Mouse (Mus musculus): ENCODE measurements around the gene Gmeb1. TPM values are rescaled to one million over a fixed set of nuclear protein-coding genes. Genes with fewer than 3 reads are reported as not detected.
A peak's percentile ranks its signal among the peaks of the same experiment; 100 is the strongest.
"Not testable (repeated sequence)": the region's sequence is repeated elsewhere in the genome, so short reads cannot be mapped to it uniquely, and the experiment has no call there.

Gmeb1 gene
- total and polyA plus RNA-seq, 3 experiments: 9.9 to 29.6 TPM; not detected in 1

- not testable (repeated sequence) for H3K9ac ChIP-seq (ENCODE audit: control insufficient read depth, low read depth, low read length, poor library complexity, severe bottlenecking); H3K79me2 ChIP-seq (ENCODE audit: control insufficient read depth, insufficient read depth, low read length, poor library complexity); H3K27me3 ChIP-seq (ENCODE audit: control insufficient read depth in 1 of 2, insufficient read depth in 2 of 2, low read length in 2 of 2); H3K27ac ChIP-seq (ENCODE audit: control insufficient read depth, low read depth, low read length); H3K9me3 ChIP-seq (replicated peaks; ENCODE audit: insufficient read depth, low read length); H3K4me3 ChIP-seq (ENCODE audit: control insufficient read depth in 1 of 2, insufficient read depth in 1 of 2, low read depth in 2 of 2, low read length in 2 of 2); DNase-seq (ENCODE audit: low read depth, low spot score)
- Histone ChIP-seq H3K4me1 (ENCODE audit: control insufficient read depth in 1 of 2, insufficient read depth in 2 of 2, low read length in 2 of 2) (peaks cover 25 to 38% of the 10 kb centered on the region in 2 experiments), H3K36me3 (ENCODE audit: control insufficient read depth in 1 of 2, insufficient read depth in 2 of 2, low read length in 2 of 2) (peaks cover 0 to 39% of the 10 kb centered on the region in 2 experiments; a peak in 2 of 4 replicates)
Observed at GRCm38 (mm10) chr4:132218439-132218838, 43.0 kb downstream of the Gmeb1 start.

- Histone ChIP-seq H3K9me3 (replicated peaks; ENCODE audit: insufficient read depth, low read length) (no peaks in the 10 kb centered on the region), H3K27me3 (ENCODE audit: control insufficient read depth in 1 of 2, insufficient read depth in 2 of 2, low read length in 2 of 2) (no peaks in the 10 kb centered on the region), H3K4me3 (ENCODE audit: control insufficient read depth in 1 of 2, insufficient read depth in 1 of 2, low read depth in 2 of 2, low read length in 2 of 2) (no peak overlapping the region), H3K4me1 (ENCODE audit: control insufficient read depth in 1 of 2, insufficient read depth in 2 of 2, low read length in 2 of 2) (peaks cover 29 to 41% of the 10 kb centered on the region in 2 experiments), H3K27ac (ENCODE audit: control insufficient read depth, low read depth, low read length) (peak overlapping the region; percentile 66), H3K36me3 (ENCODE audit: control insufficient read depth in 1 of 2, insufficient read depth in 2 of 2, low read length in 2 of 2) (peaks cover 0 to 43% of the 10 kb centered on the region in 2 experiments; a peak in 2 of 4 replicates), H3K9ac (ENCODE audit: control insufficient read depth, low read depth, low read length, poor library complexity, severe bottlenecking) (no peak overlapping the region), H3K79me2 (ENCODE audit: control insufficient read depth, insufficient read depth, low read length, poor library complexity) (no peaks in the 10 kb centered on the region)
- peak; percentile 87 for DNase-seq (ENCODE audit: low read depth, low spot score)
- TF ChIP-seq USF1 (IDR thresholded peaks at IDR 0.05; ENCODE audit: low read depth, low read length): no peak
- TF ChIP-seq JUND (IDR thresholded peaks at IDR 0.05; ENCODE audit: low read depth, low read length): peak; percentile 48; the same call in 1 of the 2 replicates
- TF ChIP-seq MAFK (IDR thresholded peaks at IDR 0.05; ENCODE audit: borderline replicate concordance, low read depth, low read length): no peak
- TF ChIP-seq POLR2A (IDR thresholded peaks at IDR 0.05; ENCODE audit: control insufficient read depth in 1 of 2, insufficient read depth in 1 of 2, low read depth in 1 of 2, low read length in 2 of 2, poor library complexity in 1 of 2): no peak
- TF ChIP-seq POLR2AphosphoS2 (IDR thresholded peaks at IDR 0.05; ENCODE audit: low read length): no peak
- 0 out of 2 replicates have a peak, but pooled peaks have one; percentile 20 for TF ChIP-seq RCOR1 (IDR thresholded peaks at IDR 0.05; ENCODE audit: low read depth, low read length)
- TF ChIP-seq CHD2 (IDR thresholded peaks at IDR 0.05; ENCODE audit: low read length): no peak
- no peak for TF ChIP-seq NELFE (IDR thresholded peaks at IDR 0.05; ENCODE audit: low read depth, low read length)
- TF ChIP-seq ZMIZ1 (IDR thresholded peaks at IDR 0.05; ENCODE audit: low read depth, low read length): no peak
- TF ChIP-seq MAX (IDR thresholded peaks at IDR 0.05; ENCODE audit: low read length): peak; percentile 48; the same call in 1 of the 2 replicates
- no peak for TF ChIP-seq POLR2AphosphoS5 (IDR thresholded peaks at IDR 0.05; ENCODE audit: borderline replicate concordance, low read depth, low read length)
- no peak for TF ChIP-seq ZKSCAN1 (IDR thresholded peaks at IDR 0.05; ENCODE audit: low read depth, low read length)
- peak; percentile 66 for TF ChIP-seq SIN3A (IDR thresholded peaks at IDR 0.05; ENCODE audit: low read length)
- TF ChIP-seq MXI1 (IDR thresholded peaks at IDR 0.05; ENCODE audit: low read depth, low read length): 0 out of 2 replicates have a peak, but pooled peaks have one; percentile 49
- TF ChIP-seq TBP (IDR thresholded peaks at IDR 0.05; ENCODE audit: low read depth, low read length): peak; percentile 58
- TF ChIP-seq E2F4 (IDR thresholded peaks at IDR 0.05; ENCODE audit: borderline replicate concordance, low read depth, low read length): no peak
- TF ChIP-seq ETS1 (IDR thresholded peaks at IDR 0.05; ENCODE audit: low read depth, low read length): peak; percentile 67
- no peak for TF ChIP-seq KAT2A (conservative IDR thresholded peaks at IDR 0.05; ENCODE audit: low read depth, low read length)
- no peak for TF ChIP-seq UBTF (IDR thresholded peaks at IDR 0.05; ENCODE audit: borderline replicate concordance, insufficient read depth, low read depth, low read length)
- peak; percentile 57 to 63; a peak in 3 of 4 replicates for TF ChIP-seq EP300 (IDR thresholded peaks at IDR 0.05; ENCODE audit: low read depth in 1 of 2, low read length in 2 of 2)
- TF ChIP-seq RAD21 (IDR thresholded peaks at IDR 0.05; ENCODE audit: low read depth, low read length): no peak
- TF ChIP-seq GATA1 (IDR thresholded peaks at IDR 0.05; ENCODE audit: low read depth, low read length): peak; percentile 38; the same call in 1 of the 2 replicates
- peak; percentile 28; the same call in 1 of the 2 replicates for TF ChIP-seq TCF12 (IDR thresholded peaks at IDR 0.05; ENCODE audit: low read depth, low read length)
- TF ChIP-seq CTCF (IDR thresholded peaks at IDR 0.05 in 2 of 3, conservative IDR thresholded peaks at IDR 0.05 in 1 of 3; ENCODE audit: control insufficient read depth in 1 of 3, insufficient read depth in 1 of 3, low read depth in 2 of 3, low read length in 3 of 3, poor library complexity in 1 of 3, severe bottlenecking in 1 of 3): no peak
- TF ChIP-seq GABPA (IDR thresholded peaks at IDR 0.05; ENCODE audit: low read depth, low read length): no peak
- peak; percentile 31; the same call in 1 of the 2 replicates for TF ChIP-seq BHLHE40 (IDR thresholded peaks at IDR 0.05; ENCODE audit: borderline replicate concordance, low read depth, low read length)
- TF ChIP-seq ZC3H11A (IDR thresholded peaks at IDR 0.05; ENCODE audit: low read depth, low read length): no peak
- TF ChIP-seq MEF2A (IDR thresholded peaks at IDR 0.05; ENCODE audit: extremely low read depth, insufficient replicate concordance, low read depth, low read length, poor library complexity, severe bottlenecking): no peak
- TF ChIP-seq TAL1 (IDR thresholded peaks at IDR 0.05; ENCODE audit: low read length): peak; percentile 46
- no peak for TF ChIP-seq USF2 (IDR thresholded peaks at IDR 0.05; ENCODE audit: borderline replicate concordance in 1 of 2, insufficient read depth in 1 of 2, low read depth in 1 of 2, low read length in 2 of 2)
- TF ChIP-seq MYB (IDR thresholded peaks at IDR 0.05; ENCODE audit: low read depth, low read length): peak; percentile 28; the same call in 1 of the 2 replicates
- TF ChIP-seq MAZ (IDR thresholded peaks at IDR 0.05; ENCODE audit: low read depth, low read length): no peak
Observed at GRCm38 (mm10) chr4:132217781-132218180, 43.6 kb downstream of the Gmeb1 start.

Measured in MEL (cell line).